Mouse (Mus musculus) heart, adult 2 months (tissue): ENCODE measurements around the gene Gdpd3.

Source experiments
- CTCF ChIP-seq: fragments of 200-600 bp; IDR thresholded peaks from 2 replicates; pipeline ENCODE4 v1.8.1; 2022; ENCODE audit warnings: antibody characterized with exemption, mild to moderate bottlenecking, moderate library complexity
- EP300 ChIP-seq: fragments of 200-500 bp; IDR thresholded peaks from 2 replicates; pipeline ENCODE4 v1.6.1; 2011; ENCODE audit warnings: low read depth, low read length, control low read depth; ENCODE audit not compliant: insufficient read depth
- POLR2A ChIP-seq: fragments of 200-500 bp; IDR thresholded peaks from 2 replicates; pipeline ENCODE4 v1.6.1; 2011; ENCODE audit warnings: mild to moderate bottlenecking, low read depth, low read length, control low read depth; ENCODE audit not compliant: insufficient read depth

GRCm38 (mm10) chr7:126746798-126747197, 19.3 kb upstream of the Gdpd3 start:
- no peak for TF ChIP-seq CTCF
- TF ChIP-seq POLR2A: no peak
- TF ChIP-seq EP300: no peak
